Mouse (Mus musculus): ENCODE data around the gene Sdhd. TPM values are rescaled to one million over a fixed set of nuclear protein-coding genes. Genes with fewer than 3 reads are reported as not detected.
A peak's percentile ranks its signal among the peaks of the same experiment; 100 is the strongest.

Sdhd gene
- polyA plus RNA-seq, 1 experiment from 2014 or later: 414 TPM

- Histone ChIP-seq H3K4me2 (ENCODE audit: low read length) (peak within 1 kb of the TSS; percentile 80), H3K4me1 (replicated peaks; ENCODE audit: control insufficient read depth, insufficient read depth, low read length) (peaks cover 8% of the 10 kb centered on the region; the same call in 1 of the 2 replicates), H3K36me3 (ENCODE audit: control insufficient read depth, insufficient read depth, low read length) (peaks cover 38% of the 10 kb centered on the region), H3K4me3 (ENCODE audit: low read depth, low read length) (peak within 1 kb of the TSS; percentile 99), H3K9ac (ENCODE audit: low read length) (peak within 1 kb of the TSS; percentile 89), H3K9me3 (ENCODE audit: control insufficient read depth, low read length) (no peaks in the 10 kb centered on the region), H3K27ac (ENCODE audit: low read depth) (peak within 1 kb of the TSS; percentile 96), H3K27me3 (replicated peaks; ENCODE audit: control insufficient read depth, insufficient read depth, low read length) (no peaks in the 10 kb centered on the region)
- peak; percentile 98 for ATAC-seq (replicated peaks; ENCODE audit: low FRiP score, low TSS enrichment, low read depth)
- peak; percentile 98 for DNase-seq (ENCODE audit: low spot score)
- WGBS: under 1% methylated on average over 80 of the region's 81 CpGs
Measured at GRCm38 (mm10) chr9:50616766-50617603, 13.4 kb upstream of the Sdhd start, which contains the start of the genes Pih1d2 and Nkapd1. TSS of gene Pih1d2 (plus strand) at chr9:50617321. TSS of gene Nkapd1 (minus strand) at chr9:50617464.

- H3K4me3 ChIP-seq (ENCODE audit: low read depth, low read length): peak overlapping the region; percentile 99
- peak overlapping the region; percentile 80 for H3K4me2 ChIP-seq (ENCODE audit: low read length)
- ATAC-seq (replicated peaks; ENCODE audit: low FRiP score, low TSS enrichment, low read depth) (no peak), DNase-seq (ENCODE audit: low spot score) (no peak)
- no peaks in the 10 kb centered on the region for H3K27me3 ChIP-seq (replicated peaks; ENCODE audit: control insufficient read depth, insufficient read depth, low read length)
- no peaks in the 10 kb centered on the region for H3K9me3 ChIP-seq (ENCODE audit: control insufficient read depth, low read length)
- H3K27ac ChIP-seq (ENCODE audit: low read depth): peak overlapping the region; percentile 96; the same call in 1 of the 2 replicates
- 36% methylated on average over 11 of the region's 11 CpGs for WGBS
- peaks cover 44% of the 10 kb centered on the region for H3K36me3 ChIP-seq (ENCODE audit: control insufficient read depth, insufficient read depth, low read length)
- H3K4me1 ChIP-seq (replicated peaks; ENCODE audit: control insufficient read depth, insufficient read depth, low read length): peaks cover 8% of the 10 kb centered on the region; the same call in 1 of the 2 replicates
- peak overlapping the region; percentile 89 for H3K9ac ChIP-seq (ENCODE audit: low read length)
Measured at GRCm38 (mm10) chr9:50616161-50616560, 12.5 kb upstream of the Sdhd start.

DNA sequence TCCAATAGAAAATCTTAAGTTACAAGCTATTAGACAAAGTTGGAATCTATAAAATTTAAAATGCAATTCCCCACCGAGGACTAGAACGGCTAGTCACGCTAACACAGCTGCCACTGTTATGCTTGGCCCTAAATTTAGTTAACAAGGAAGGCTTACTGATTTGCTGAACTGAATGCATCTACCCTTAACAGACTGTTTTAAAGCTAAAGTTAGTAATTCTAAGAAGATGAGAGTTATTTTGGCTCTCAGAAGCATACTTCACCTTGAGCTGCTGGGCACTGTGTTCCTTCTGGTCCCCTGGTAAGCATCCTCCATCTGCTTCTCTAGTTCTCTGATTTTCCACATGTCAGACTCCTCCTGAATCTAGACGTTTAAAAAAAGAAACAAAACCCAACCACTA, 8.5 kb upstream of the Sdhd start:
- WGBS: 88% methylated on average over 4 of the region's 4 CpGs
- Histone ChIP-seq H3K4me3 (ENCODE audit: low read depth, low read length) (no peak overlapping the region), H3K27ac (ENCODE audit: low read depth) (no peak overlapping the region), H3K9ac (ENCODE audit: low read length) (no peak overlapping the region), H3K4me2 (ENCODE audit: low read length) (no peak overlapping the region), H3K27me3 (replicated peaks; ENCODE audit: control insufficient read depth, insufficient read depth, low read length) (no peaks in the 10 kb centered on the region), H3K36me3 (ENCODE audit: control insufficient read depth, insufficient read depth, low read length) (peaks cover 84% of the 10 kb centered on the region), H3K9me3 (ENCODE audit: control insufficient read depth, low read length) (no peaks in the 10 kb centered on the region), H3K4me1 (replicated peaks; ENCODE audit: control insufficient read depth, insufficient read depth, low read length) (peaks cover 8% of the 10 kb centered on the region; the same call in 1 of the 2 replicates)
- DNase-seq (ENCODE audit: low spot score): no peak
- no peak for ATAC-seq (replicated peaks; ENCODE audit: low FRiP score, low TSS enrichment, low read depth)

- Histone ChIP-seq H3K4me3 (ENCODE audit: low read depth, low read length) (peak overlapping the region; percentile 79), H3K9me3 (ENCODE audit: control insufficient read depth, low read length) (no peaks in the 10 kb centered on the region), H3K4me2 (ENCODE audit: low read length) (peak overlapping the region; percentile 79), H3K27me3 (replicated peaks; ENCODE audit: control insufficient read depth, insufficient read depth, low read length) (no peaks in the 10 kb centered on the region), H3K36me3 (ENCODE audit: control insufficient read depth, insufficient read depth, low read length) (peaks cover 54% of the 10 kb centered on the region), H3K4me1 (replicated peaks; ENCODE audit: control insufficient read depth, insufficient read depth, low read length) (peaks cover 8% of the 10 kb centered on the region; the same call in 1 of the 2 replicates), H3K27ac (ENCODE audit: low read depth) (peak overlapping the region; percentile 81), H3K9ac (ENCODE audit: low read length) (peak overlapping the region; percentile 79)
- 3% methylated on average over 6 of the region's 6 CpGs for WGBS
- DNase-seq (ENCODE audit: low spot score) (no peak), ATAC-seq (replicated peaks; ENCODE audit: low FRiP score, low TSS enrichment, low read depth) (no peak)
Measured at GRCm38 (mm10) chr9:50604338-50604737, 726 bp upstream of the Sdhd start.

- H3K4me2 ChIP-seq (ENCODE audit: low read length): peak overlapping the region; percentile 79
- H3K4me3 ChIP-seq (ENCODE audit: low read depth, low read length): peak overlapping the region; percentile 79
- 0% methylated on average over 24 of the region's 24 CpGs for WGBS
- H3K9ac ChIP-seq (ENCODE audit: low read length): peak overlapping the region; percentile 79
- H3K4me1 ChIP-seq (replicated peaks; ENCODE audit: control insufficient read depth, insufficient read depth, low read length): peaks cover 8% of the 10 kb centered on the region; the same call in 1 of the 2 replicates
- DNase-seq (ENCODE audit: low spot score): no peak
- H3K9me3 ChIP-seq (ENCODE audit: control insufficient read depth, low read length): no peaks in the 10 kb centered on the region
- ATAC-seq (replicated peaks; ENCODE audit: low FRiP score, low TSS enrichment, low read depth): peak; percentile 83
- H3K27ac ChIP-seq (ENCODE audit: low read depth): peak overlapping the region; percentile 81
- peaks cover 54% of the 10 kb centered on the region for H3K36me3 ChIP-seq (ENCODE audit: control insufficient read depth, insufficient read depth, low read length)
- no peaks in the 10 kb centered on the region for H3K27me3 ChIP-seq (replicated peaks; ENCODE audit: control insufficient read depth, insufficient read depth, low read length)
Measured at GRCm38 (mm10) chr9:50603998-50604324, 349 bp upstream of the Sdhd start.

DNA sequence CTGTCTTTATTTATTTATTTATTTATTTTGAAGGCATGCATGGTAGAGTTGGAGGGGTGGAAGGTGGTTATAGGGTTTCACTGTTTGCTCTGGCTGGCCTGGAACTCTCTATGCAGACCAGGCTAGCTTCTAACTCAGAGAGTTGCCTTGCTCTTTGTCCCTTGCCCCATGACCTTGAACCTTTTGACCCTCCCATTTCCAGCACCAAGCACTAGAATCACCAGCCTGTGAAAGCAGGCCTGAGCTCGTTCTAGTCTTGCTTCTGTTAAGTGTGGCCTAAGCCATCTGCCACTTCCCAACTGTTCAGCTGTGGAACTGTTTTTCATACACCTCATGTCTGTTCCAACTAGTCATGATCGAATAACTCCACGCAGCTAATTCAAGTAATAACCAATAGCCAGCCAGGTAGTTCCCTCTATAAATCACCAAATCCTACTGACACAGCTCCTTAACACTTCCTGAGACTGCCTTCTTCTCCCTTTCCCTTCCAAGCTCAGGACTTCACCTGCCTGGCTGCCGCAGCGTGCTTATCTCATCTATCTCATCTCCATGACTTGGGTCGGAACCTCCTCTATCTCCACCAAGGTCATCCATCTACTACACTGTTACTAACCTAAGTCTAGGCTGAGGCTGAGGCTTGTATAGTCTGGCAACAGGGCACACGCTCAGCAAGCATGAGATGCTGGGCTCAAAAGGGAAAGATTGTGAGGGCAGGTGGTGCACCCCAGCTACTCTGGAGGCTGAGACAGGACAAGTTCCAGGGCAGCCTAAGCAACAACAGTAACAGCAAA, 1.4 kb downstream of the Sdhd start:
- Histone ChIP-seq H3K27me3 (replicated peaks; ENCODE audit: control insufficient read depth, insufficient read depth, low read length) (no peaks in the 10 kb centered on the region), H3K4me2 (ENCODE audit: low read length) (peak overlapping the region; percentile 79), H3K4me3 (ENCODE audit: low read depth, low read length) (peak overlapping the region; percentile 79), H3K4me1 (replicated peaks; ENCODE audit: control insufficient read depth, insufficient read depth, low read length) (peaks cover 8% of the 10 kb centered on the region; the same call in 1 of the 2 replicates), H3K27ac (ENCODE audit: low read depth) (no peak overlapping the region), H3K9me3 (ENCODE audit: control insufficient read depth, low read length) (no peaks in the 10 kb centered on the region), H3K9ac (ENCODE audit: low read length) (peak overlapping the region; percentile 76; the same call in 1 of the 2 replicates), H3K36me3 (ENCODE audit: control insufficient read depth, insufficient read depth, low read length) (peaks cover 54% of the 10 kb centered on the region)
- 86% methylated on average over 7 of the region's 7 CpGs for WGBS
- no peak for DNase-seq (ENCODE audit: low spot score)
- ATAC-seq (replicated peaks; ENCODE audit: low FRiP score, low TSS enrichment, low read depth): no peak

DNA sequence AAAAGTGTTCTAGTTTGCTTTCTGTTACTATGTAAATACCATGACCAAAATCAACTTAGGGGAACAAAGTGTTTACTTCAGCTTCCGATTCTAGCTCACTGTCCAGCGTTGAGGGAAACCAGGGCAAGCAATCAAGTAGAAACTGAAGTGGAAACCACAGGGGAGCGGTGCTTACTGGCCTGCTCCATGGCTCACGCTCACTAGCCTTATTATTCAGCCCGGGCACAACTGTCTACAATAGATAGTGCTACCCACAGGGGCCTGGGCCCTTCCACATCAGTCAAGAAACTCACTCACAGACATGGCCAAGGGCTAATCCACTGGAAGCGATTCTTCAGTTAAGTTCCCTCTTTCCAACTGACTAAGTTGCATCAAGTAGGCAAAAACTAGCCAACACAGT, 2.1 kb downstream of the Sdhd start:
- no peaks in the 10 kb centered on the region for H3K27me3 ChIP-seq (replicated peaks; ENCODE audit: control insufficient read depth, insufficient read depth, low read length)
- ATAC-seq (replicated peaks; ENCODE audit: low FRiP score, low TSS enrichment, low read depth) (no peak), DNase-seq (ENCODE audit: low spot score) (no peak)
- WGBS: 85% methylated on average over 6 of the region's 6 CpGs
- no peaks in the 10 kb centered on the region for H3K9me3 ChIP-seq (ENCODE audit: control insufficient read depth, low read length)
- peaks cover 56% of the 10 kb centered on the region for H3K36me3 ChIP-seq (ENCODE audit: control insufficient read depth, insufficient read depth, low read length)
- H3K4me1 ChIP-seq (replicated peaks; ENCODE audit: control insufficient read depth, insufficient read depth, low read length): peaks cover 8% of the 10 kb centered on the region; the same call in 1 of the 2 replicates
- H3K4me2 ChIP-seq (ENCODE audit: low read length): no peak overlapping the region
- H3K9ac ChIP-seq (ENCODE audit: low read length): no peak overlapping the region
- no peak overlapping the region for H3K27ac ChIP-seq (ENCODE audit: low read depth)
- H3K4me3 ChIP-seq (ENCODE audit: low read depth, low read length): no peak overlapping the region

GRCm38 (mm10) chr9:50596973-50597372, 6.6 kb downstream of the Sdhd start:
- no peak for DNase-seq (ENCODE audit: low spot score)
- no peaks in the 10 kb centered on the region for H3K9me3 ChIP-seq (ENCODE audit: control insufficient read depth, low read length)
- no peaks in the 10 kb centered on the region for H3K27me3 ChIP-seq (replicated peaks; ENCODE audit: control insufficient read depth, insufficient read depth, low read length)
- WGBS: 94% methylated on average over 8 of the region's 8 CpGs
- peaks cover 61% of the 10 kb centered on the region for H3K36me3 ChIP-seq (ENCODE audit: control insufficient read depth, insufficient read depth, low read length)
- H3K4me1 ChIP-seq (replicated peaks; ENCODE audit: control insufficient read depth, insufficient read depth, low read length): no peaks in the 10 kb centered on the region; the same call in 1 of the 2 replicates
- ATAC-seq (replicated peaks; ENCODE audit: low FRiP score, low TSS enrichment, low read depth): no peak
- no peak overlapping the region for H3K4me2 ChIP-seq (ENCODE audit: low read length)
- H3K4me3 ChIP-seq (ENCODE audit: low read depth, low read length): no peak overlapping the region
- H3K9ac ChIP-seq (ENCODE audit: low read length): no peak overlapping the region
- no peak overlapping the region for H3K27ac ChIP-seq (ENCODE audit: low read depth)
